Mouse (Mus musculus) embryonic fibroblast, embryonic 13.5 days (primary cell): Measurements from ENCODE around the gene Ttll1. TPM values are rescaled to one million over a fixed set of nuclear protein-coding genes. Genes with fewer than 3 reads are reported as not detected.

Source experiments
- H3K27ac ChIP-seq: 2 replicates; pipeline ENCODE4 v1.5.1; 2012; ENCODE audit warnings: low read length, control low read depth, inconsistent platforms; ENCODE audit not compliant: insufficient read depth
- H3K4me1 ChIP-seq: 2 replicates; pipeline ENCODE4 v1.6.1; 2011; ENCODE audit warnings: low read length; ENCODE audit not compliant: control insufficient read depth, insufficient read depth
- H3K4me3 ChIP-seq: 2 replicates; pipeline ENCODE4 v1.5.1; 2011; ENCODE audit warnings: mild to moderate bottlenecking, control low read depth, low read length; ENCODE audit not compliant: insufficient read depth
- CTCF ChIP-seq: IDR thresholded peaks from 2 replicates; pipeline ENCODE4 v1.5.1; 2011; ENCODE audit warnings: mild to moderate bottlenecking, control low read depth, low read length, moderate library complexity, borderline replicate concordance; ENCODE audit not compliant: insufficient read depth
- POLR2A ChIP-seq: IDR thresholded peaks from 2 replicates; pipeline ENCODE4 v1.6.1; 2011; ENCODE audit warnings: low read depth, mild to moderate bottlenecking, control low read depth, low read length, moderate library complexity
- polyA plus RNA-seq: library from polyadenylated mRNA; stranded (reverse); fragments of >200 nt; gene quantifications from 2 replicates; pipeline ENCODE4 v1.2.4, GENCODE M21; 2011; ENCODE audit warnings: low read depth; ENCODE audit not compliant: missing spikeins, insufficient read length

Ttll1 gene
- polyA plus RNA-seq, 1 experiment: 12.3 TPM

DNA sequence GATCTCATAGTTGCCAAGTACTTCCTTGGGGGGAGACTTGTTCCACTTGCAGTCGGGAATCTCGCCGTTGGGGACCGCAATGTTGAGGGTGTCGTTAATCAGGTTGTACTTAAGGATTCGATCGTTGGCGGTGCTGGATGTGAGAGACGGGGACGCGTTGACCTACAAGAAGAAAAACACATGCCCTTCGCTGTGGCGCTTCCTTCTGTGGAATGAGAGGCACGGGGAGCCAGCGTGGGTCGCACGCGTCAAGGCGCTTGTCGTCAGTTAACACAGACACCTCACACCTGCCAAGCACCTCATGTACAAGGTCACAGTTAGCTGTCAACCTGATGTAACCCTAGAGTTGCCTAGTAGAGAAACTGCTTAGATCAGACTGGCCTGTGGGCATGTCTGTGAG lies 21.2 kb downstream of the Ttll1 start:
- TF ChIP-seq POLR2A (no peak), CTCF (no peak)
- H3K4me3 ChIP-seq: no peak overlapping the region
- H3K27ac ChIP-seq: no peak overlapping the region
- no peaks in the 10 kb centered on the region for H3K4me1 ChIP-seq

- Histone ChIP-seq H3K4me1 (no peaks in the 10 kb centered on the region), H3K4me3 (no peak overlapping the region), H3K27ac (no peak overlapping the region)
- TF ChIP-seq POLR2A (no peak), CTCF (no peak)
These were observed 23.1 kb downstream of the Ttll1 start for GRCm38 (mm10) chr15:83487477-83488115.

- Histone ChIP-seq H3K4me1 (no peaks in the 10 kb centered on the region), H3K27ac (no peak overlapping the region), H3K4me3 (no peak overlapping the region)
- TF ChIP-seq POLR2A (no peak), CTCF (no peak)
These were observed 26.4 kb downstream of the Ttll1 start for GRCm38 (mm10) chr15:83484311-83484710.

DNA sequence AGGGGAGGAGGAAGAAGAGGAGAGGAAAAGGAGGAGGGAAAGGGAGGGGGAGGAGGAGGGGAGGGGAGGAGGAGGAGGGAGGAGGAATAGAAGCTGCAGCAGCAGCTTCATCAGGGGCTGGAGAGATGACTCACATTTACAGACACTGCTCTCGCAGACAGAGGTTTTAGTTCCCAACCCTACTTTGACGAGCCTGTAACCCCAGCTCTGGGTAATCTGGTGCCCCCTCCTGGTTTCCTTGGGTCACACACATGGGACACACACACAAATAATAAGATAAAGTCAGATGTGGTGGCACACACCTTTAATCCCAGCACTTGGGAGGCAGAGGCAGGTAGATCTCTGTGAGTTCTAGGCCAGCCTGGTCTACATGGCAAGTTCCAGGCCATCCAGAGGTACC lies 27.2 kb downstream of the Ttll1 start:
- Histone ChIP-seq H3K4me1 (no peaks in the 10 kb centered on the region), H3K27ac (no peak overlapping the region), H3K4me3 (no peak overlapping the region)
- TF ChIP-seq POLR2A (no peak), CTCF (no peak)

DNA sequence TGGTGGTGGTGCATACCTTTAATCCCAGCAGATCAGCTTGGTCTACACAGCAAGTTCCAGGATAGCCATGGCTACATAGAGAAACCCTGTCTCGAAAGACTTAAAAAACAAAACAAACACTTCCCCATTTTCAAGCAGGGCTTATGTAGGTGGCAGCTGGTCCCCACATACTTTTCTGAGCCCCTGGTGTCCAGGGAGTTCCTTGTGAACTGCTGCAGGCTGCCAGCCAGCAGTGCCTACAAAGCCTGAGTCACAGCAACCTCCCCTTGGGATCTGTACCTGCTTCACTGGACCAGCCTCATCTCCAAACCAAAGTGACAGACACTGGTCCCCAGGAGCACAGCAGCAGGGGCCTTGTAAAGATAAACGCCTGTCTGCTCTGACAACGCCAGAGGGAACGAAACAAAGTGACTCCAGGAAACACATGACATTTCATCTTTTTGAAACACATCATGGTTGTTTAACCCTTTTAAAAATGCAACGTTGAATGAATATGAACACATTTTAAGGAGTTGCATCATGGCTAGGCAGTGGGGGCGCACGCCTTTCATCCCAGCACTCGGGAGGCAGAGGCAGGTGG lies 28.0 kb downstream of the Ttll1 start:
- H3K27ac ChIP-seq: no peak overlapping the region
- no peaks in the 10 kb centered on the region for H3K4me1 ChIP-seq
- TF ChIP-seq POLR2A (no peak), CTCF (no peak)
- no peak overlapping the region for H3K4me3 ChIP-seq

GRCm38 (mm10) chr15:83481236-83481780 lies 29.4 kb downstream of the Ttll1 start:
- H3K4me1 ChIP-seq: no peaks in the 10 kb centered on the region
- no peak for TF ChIP-seq POLR2A
- TF ChIP-seq CTCF: no peak

DNA sequence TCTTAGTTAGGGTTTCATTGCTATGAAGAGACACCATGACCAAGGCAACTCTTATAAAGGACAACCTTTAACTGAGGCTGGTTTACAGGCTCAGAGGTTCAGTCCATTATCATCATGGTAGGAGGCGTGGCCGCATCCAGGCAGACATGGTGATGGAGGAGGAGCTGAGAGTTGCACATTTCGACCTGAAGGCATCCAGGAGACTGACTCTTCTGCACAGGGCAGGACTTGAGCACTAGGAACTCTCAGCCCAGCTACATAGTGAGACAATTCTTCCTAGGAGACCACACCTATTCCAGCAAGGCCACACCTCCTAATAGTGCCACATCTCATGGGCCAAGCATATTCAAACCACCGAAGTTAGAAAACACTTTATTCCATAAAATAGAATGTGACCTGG lies 30.9 kb downstream of the Ttll1 start:
- H3K4me3 ChIP-seq: no peak overlapping the region
- H3K27ac ChIP-seq: no peak overlapping the region
- no peaks in the 10 kb centered on the region for H3K4me1 ChIP-seq
- TF ChIP-seq POLR2A (no peak), CTCF (no peak)

More at GRCm38 (mm10) chr15:83481236-83481780, 29.4 kb downstream of the Ttll1 start:
- no peak overlapping the region for H3K27ac ChIP-seq
- no peak overlapping the region for H3K4me3 ChIP-seq

DNA sequence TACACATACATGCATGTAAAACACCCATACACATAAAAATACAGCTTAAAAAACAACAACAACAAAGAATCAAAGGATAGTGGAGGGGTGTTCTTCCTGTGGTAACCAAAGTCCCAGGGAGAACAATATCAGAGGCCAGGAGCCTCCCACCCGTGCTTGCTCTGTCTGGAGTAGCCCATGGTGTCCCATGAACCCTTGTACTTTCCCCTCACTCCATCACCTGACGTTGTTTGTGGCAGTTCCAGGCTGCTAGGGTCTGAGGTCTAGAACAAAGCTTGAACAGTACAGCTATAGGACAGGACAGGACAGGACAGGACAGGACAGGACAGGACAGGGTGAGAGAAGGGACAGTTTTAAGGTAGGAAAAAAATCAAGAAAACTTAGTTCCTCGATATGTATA lies 32.6 kb downstream of the Ttll1 start:
- Histone ChIP-seq H3K27ac (no peak overlapping the region), H3K4me1 (peaks cover 11% of the 10 kb centered on the region), H3K4me3 (no peak overlapping the region)
- no peak for TF ChIP-seq CTCF
- TF ChIP-seq POLR2A: no peak

DNA sequence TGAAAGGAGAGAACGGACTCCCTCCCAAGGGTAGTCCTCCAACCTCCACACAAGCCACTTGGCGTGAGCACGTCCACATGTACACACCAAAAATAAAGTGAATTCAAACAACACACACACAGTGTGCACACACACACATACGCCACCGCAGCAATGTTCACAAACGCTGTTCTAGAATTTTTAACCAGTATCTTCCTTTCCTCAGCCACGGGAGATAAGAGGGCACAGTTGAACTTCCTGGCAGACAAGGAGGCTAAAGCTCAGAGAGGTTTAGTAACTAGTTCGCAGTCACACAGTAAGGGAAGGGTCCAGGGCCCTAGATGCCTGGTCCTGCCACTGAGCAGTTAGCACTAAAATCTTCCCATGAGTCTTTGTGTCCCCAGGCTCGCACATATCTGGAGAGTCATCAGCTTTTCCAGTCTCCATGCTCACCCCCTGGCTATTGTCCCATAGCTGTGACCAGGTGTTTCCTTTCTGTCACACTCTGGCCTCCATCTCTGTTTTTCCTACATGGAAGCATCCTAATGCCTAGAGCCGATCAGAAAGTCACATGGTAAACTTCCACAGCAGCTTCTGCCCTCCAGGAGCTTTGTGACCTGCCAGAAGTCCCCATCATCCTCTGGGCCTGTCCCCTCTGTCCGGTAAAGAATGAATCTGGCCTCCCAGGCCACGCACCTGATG lies 34.0 kb downstream of the Ttll1 start:
- TF ChIP-seq CTCF (no peak), POLR2A (no peak)
- no peak overlapping the region for H3K4me3 ChIP-seq
- H3K4me1 ChIP-seq: peaks cover 11% of the 10 kb centered on the region
- no peak overlapping the region for H3K27ac ChIP-seq

- TF ChIP-seq POLR2A (no peak), CTCF (no peak)
- H3K27ac ChIP-seq: peak overlapping the region; percentile 32; the same call in 1 of the 2 replicates
- H3K4me3 ChIP-seq: no peak overlapping the region
- H3K4me1 ChIP-seq: peaks cover 11% of the 10 kb centered on the region
These were observed 36.2 kb downstream of the Ttll1 start for GRCm38 (mm10) chr15:83474466-83474836.
